Mouse (Mus musculus) WW6 (cell line): ENCODE measurements at regions not wholly inside any gene's neighbourhood (a gene's known extent, or its start where the extent isn't known, plus 50 kb on each side); places are given as distances from the start of the nearest gene placed in this dataset.

Experiments used
- DNase-seq: peaks from one replicate; pipeline ENCODE4 v3.0.0-alpha.2; 2013; ENCODE audit warnings: low read depth, low spot score

- DNase-seq = no peak
Measured at GRCm38 (mm10) chr1:75681913-75682312, 135.8 kb downstream of the Slc4a3 start.

GRCm38 (mm10) chr1:75692781-75693180 lies 146.7 kb downstream of the Slc4a3 start:
- DNase-seq = no peak

DNA sequence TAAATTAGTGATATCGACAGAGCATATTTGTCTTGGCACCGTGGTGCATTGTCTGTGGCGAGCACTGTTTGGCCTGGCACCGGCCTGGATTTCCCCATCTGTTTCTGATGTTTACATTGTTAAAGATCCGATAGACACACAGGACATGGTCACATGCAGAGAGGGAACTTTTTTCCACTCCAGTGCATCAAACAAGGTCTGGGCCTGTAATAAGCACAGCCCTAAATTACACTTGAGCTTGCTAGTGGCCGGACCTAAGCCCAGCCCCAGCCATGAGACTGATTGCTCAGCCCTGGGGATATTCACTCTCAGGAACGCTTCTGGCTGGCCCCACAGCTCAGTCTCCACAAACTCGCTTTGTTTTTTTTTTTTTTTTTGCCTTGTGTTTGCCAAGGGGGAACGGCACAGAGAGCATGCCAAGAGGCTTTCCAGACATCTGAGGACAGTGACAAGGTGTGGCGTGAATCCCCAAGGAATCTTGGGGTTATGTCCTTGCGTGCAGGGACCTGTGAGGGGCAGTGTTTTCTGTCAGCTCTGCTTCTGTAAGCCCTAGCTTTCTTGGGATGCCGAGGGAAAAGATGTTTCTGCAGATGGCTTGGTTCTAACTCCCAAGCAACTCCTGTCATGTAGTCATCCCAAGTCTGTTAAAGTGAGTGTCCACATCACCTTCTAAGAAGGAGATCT lies 147.3 kb downstream of the Slc4a3 start:
- DNase-seq = no peak

- no peak for DNase-seq
Measured at GRCm38 (mm10) chr1:75704832-75705650, 159.0 kb downstream of the Slc4a3 start.

GRCm38 (mm10) chr1:75706126-75706525 lies 160.1 kb downstream of the Slc4a3 start:
- DNase-seq = no peak

DNA sequence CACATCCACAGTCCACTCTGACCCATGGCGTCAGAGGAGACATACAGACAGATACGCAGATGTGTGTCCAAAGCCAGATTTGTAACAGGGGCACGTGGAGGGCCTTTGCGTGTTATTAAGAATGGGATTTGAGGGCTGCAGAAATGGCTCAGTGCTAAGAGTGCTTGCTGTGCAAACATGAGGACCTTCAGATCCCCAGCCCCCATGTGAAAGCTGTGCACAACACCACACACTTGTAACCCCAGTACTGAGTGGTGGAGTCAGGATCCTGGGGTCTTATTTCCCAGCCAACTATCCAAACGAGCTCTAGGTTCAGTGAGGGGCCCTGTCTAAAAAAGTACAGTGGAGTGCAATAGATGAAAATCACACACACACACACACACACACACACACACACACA lies 177.4 kb downstream of the Slc4a3 start:
- DNase-seq = no peak

DNA sequence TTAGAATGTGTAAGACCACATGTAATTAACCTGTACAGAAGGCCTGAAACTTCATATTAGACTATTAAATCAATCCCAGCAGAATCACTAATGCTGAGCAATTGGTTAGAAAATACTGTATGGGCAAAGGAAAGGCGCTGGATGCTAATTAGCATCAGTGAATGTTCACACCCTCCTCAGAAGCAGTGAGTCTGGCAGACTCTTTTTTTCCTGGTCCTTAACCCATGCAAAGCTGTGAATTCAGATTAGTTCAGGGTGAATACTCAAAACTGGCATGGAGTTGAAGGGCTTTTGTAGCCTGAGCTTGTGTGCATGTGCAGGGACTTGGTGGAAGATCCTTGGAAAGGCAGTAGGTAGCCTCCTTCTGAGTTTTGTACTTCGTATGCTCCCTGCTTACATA lies 179.3 kb downstream of the Slc4a3 start:
- DNase-seq = no peak

DNA sequence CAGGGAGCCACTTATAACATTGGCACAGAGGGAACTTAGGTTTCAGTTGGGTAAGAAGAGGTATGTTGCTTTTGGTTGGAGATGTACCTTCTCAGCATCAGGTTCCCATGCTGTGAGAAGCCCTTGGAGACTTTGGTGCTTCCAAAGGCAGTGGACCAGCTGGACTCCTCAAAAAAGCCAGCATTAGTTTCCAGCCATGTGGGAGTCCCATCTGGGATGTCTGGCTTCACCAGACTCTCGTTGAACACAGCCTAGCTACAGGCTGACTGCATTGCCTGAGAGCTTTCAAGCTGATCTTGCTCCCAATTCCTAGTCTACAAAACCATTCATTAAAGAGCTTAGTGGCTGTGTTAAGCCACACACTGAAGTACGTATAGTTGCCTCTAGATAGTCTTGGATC lies 182.8 kb downstream of the Slc4a3 start:
- no peak for DNase-seq

DNA sequence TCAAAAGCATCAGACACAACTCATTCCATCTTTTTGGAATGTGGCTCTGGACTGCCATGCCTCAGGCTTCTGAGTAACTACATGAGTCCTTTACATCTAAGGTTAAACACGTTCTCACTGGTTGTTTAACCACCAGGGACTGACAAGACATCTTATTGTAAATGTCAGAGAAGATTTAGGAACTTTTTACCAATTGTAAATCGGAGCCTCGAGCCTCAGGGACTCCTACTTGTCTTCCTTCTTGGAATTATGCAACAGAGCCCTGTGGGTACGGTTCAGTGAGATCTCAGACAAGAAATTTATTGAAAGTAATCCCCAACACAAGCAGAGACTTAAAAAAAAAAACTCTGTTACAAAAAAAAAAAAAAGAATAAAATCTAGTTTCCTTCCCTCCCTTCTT lies 187.7 kb downstream of the Slc4a3 start:
- no peak for DNase-seq

GRCm38 (mm10) chr1:75738651-75739050 lies 192.6 kb downstream of the Slc4a3 start:
- DNase-seq = no peak

GRCm38 (mm10) chr1:75749665-75750221 lies 203.7 kb downstream of the Slc4a3 start:
- no peak for DNase-seq

GRCm38 (mm10) chr1:75772131-75772530 lies 226.1 kb downstream of the Slc4a3 start:
- DNase-seq = no peak

DNA sequence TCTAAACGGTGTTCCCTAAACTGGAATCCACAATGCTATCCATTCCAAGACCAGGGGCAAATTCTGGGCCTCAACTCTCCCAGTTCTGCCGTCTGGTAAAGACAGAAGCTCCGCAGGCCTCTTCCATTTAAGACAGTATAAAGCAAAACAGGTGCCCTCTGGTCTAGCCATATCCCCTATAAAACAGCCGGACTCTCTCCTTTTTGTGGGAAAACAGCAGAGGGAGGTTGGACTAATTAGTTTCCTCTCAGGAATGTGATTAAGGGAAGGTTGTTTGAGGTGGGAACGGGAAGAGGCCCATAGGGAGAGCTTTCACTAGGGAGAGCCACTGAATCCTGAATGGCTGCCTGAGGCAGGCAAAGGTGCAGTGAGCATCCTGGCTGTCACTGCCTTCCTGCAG lies 226.9 kb downstream of the Slc4a3 start:
- no peak for DNase-seq

- no peak for DNase-seq
Measured at GRCm38 (mm10) chr1:75778889-75779288, 232.8 kb downstream of the Slc4a3 start.

DNA sequence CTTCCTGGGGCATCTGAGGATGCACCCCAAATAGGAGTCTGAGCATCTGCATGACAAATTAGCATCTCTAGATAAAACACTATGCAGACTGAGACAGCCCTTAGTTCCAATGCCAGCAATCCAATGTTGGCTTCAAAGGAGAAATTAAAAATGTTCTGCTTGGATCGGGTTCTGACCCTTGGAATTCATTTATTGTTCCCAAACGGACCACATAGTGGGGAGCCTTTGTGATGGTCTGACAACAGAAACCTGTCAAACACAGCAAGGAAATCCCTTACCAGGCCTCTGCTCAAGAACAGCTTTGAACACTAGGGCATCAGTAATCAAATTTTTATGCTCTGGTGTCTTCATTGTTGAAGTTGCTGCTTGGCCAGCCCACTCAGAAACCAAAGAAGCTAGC lies 237.1 kb downstream of the Slc4a3 start:
- no peak for DNase-seq

GRCm38 (mm10) chr1:75786173-75786820 lies 240.2 kb downstream of the Slc4a3 start:
- DNase-seq = no peak

DNA sequence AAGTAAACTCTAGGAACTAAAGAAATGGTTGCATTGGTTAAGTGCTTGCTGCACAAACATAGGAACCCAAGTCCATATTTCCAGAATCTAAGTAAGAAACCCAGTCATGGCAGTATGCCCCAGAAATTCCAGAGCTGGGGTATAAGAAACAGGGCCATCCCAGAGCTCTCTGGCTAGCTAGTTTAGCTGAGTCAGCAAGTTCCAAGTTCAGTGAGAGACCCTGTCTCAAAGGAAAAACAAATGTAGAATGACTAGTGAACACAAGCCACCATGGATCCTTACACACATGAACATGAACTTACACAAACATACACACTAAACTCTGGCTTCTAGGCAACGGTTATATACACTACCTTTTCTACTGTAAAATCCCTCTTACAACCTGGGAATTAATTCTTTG lies 245.4 kb downstream of the Slc4a3 start:
- DNase-seq = no peak

DNA sequence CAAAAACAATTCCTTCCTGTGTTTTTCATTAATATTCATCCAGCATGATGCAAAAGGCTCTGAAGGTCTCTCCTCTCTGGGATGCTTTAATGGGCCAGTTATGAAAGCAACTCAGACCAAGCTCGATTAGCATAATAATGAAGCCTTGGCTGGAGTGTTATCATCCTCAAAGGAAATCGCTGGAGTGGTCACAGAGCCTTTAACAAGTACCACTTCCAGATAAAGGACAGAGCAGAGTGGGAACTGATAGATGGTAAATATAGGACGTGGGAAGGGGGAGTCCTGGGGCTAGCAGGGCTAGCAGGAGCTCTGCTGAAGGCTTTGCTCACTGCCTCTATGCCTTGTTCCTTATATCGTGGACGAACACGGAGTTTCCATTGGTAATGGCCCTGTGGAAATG lies 251.7 kb downstream of the Slc4a3 start:
- no peak for DNase-seq

GRCm38 (mm10) chr1:75798375-75799099 lies 252.5 kb downstream of the Slc4a3 start:
- no peak for DNase-seq

- DNase-seq = no peak
Measured at GRCm38 (mm10) chr1:75804473-75804872, 258.4 kb downstream of the Slc4a3 start.

DNA sequence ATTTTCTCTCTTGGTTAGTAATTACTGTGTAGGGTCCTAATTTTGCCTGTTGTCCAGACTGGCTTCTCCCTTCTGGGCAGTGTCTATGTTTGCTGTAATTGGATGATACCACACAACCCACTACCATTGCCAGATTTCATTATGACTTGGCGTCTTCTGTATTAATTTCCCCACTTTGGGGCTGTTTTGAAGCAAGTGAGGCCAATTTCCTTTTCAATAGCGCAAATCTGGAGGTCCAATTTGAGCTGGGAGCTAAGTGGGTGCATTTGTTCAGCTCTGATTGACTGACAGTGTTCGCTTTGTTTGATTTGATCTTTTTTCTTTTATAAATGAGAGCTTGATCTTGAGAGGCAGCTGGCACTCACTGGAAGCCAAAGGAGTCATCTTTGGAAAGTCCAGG lies 266.4 kb downstream of the Slc4a3 start:
- no peak for DNase-seq

- DNase-seq = no peak
Measured at GRCm38 (mm10) chr1:75826202-75826601, 280.1 kb downstream of the Slc4a3 start.
